Mouse (Mus musculus): ENCODE data around the gene Il23r.
"Not testable (repeated sequence)": the region's sequence is repeated elsewhere in the genome, so short reads cannot be mapped to it uniquely, and the experiment has no call there.

Gene Il23r

DNA sequence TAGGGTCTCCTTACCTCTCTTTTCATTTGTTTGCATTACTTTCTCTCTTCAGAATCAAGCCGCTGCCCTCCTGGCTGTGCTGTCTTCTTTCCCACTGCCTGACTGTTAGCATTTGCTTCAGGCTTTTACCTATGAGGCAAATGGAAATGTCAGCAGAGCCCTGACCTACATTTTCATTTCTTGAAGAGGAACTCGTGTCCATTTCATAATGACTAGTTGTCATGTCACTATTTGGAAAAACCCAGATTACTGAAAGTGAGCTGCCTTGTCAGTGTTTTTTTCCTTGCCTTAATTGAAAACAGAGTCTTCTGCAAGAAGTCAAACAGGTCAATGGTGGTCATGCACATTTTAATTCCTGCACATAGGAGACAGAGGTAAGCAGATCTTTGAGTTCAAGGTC is at the start of gene Il23r:
Gene Il23r (minus strand): TSS at position 101 of the 400 bp plus-strand sequence.
- no peak for DNase-seq (ENCODE audit: low spot score in 2 of 2)

DNA sequence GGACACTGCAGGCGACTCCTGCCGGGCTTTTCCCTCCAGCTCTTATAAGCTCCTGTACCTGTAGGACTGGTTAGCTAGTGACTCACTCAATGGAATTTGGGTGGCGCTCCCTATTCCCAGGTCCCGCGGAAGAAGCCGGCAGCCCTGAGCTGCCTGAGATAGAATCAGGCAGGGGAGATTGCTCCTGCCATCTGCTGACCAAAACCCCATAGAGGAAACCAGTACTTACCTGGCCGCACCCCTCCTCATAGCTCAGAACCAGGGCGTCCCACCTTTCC is 44.1 kb upstream of the Il23r start, which contains the start of gene Tacstd2:
Gene Tacstd2 (minus strand): TSS at position 20 of the 278 bp plus-strand sequence.
- no peak for DNase-seq (ENCODE audit: low spot score in 2 of 2)

DNA sequence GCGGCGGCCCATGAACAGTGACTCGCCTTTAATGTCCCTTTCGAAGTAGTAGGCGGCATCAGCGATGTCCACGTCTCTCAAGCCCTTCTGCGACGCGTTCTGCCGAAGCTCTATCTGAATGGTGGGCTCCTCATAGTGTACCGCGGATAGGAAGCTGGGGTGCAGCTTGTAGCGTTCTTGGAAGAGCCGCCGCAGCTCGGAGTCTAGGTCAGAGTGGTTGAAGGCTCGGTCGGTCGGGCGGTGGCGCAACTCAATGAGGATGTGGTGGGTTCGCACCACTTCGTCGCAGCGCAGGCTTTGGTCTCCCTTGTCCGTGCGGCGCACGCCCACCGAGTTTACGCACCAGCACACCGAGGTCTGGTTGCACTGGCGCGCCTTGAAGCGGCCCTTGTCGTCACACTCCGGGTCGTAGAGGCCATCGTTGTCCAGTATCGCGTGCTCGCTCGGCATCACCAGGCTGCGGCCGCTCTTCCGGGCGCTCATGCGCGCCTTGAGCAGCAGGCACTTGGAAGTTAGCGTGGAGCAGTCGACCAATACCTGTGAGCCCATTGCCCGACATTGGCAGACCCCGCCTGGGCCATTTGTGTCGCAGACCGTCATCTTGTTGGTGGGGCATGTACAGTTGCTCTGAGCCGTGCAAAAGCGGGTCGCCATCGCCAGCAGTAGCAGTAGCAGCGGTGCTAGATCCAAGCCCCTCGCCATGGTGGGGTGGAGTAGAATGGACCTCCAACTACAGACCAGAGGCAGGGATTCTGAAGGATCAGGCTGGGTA is 43.5 kb upstream of the Il23r start:
- peak; percentile 25 to 26 for DNase-seq (ENCODE audit: low spot score in 2 of 2)

DNA sequence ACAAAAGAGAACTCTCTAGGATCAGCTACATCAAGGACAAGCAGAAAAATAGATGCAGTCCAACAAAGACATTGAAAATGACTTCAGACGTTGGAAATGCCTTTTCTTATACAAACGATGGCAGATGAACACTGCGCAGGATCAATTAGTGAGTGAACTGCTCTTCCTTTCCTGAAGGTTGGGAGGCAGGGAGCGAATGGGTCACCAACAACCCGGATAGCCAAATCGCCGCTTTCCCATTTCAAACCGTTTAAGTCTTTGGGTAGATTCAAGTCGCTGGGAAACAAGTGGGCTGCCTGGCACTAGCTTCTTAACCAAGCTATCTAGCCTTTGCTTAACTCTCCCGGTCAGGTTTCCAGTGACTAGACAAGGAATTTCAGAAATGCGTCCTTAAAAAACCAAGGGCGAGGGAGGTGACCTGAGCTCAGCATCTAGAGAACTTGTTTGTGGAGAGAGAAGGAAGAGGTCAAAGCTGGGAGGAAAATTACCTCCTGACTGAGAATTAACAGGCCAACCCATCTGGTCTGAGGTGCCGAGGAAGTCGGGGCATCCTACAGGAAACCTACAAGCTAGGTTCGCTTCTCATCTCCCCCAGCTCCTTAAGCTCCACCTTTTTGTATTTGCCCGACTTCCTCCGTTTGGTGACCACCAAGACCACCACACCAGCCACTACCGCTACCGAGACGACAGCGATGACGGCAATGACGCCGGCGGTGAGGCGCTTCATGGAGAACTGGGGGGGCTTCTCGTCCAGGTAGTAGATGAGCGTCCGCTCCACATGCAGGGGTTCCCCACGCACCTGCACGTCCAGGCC is 42.7 kb upstream of the Il23r start:
- no peak for DNase-seq (ENCODE audit: low spot score in 2 of 2)

DNA sequence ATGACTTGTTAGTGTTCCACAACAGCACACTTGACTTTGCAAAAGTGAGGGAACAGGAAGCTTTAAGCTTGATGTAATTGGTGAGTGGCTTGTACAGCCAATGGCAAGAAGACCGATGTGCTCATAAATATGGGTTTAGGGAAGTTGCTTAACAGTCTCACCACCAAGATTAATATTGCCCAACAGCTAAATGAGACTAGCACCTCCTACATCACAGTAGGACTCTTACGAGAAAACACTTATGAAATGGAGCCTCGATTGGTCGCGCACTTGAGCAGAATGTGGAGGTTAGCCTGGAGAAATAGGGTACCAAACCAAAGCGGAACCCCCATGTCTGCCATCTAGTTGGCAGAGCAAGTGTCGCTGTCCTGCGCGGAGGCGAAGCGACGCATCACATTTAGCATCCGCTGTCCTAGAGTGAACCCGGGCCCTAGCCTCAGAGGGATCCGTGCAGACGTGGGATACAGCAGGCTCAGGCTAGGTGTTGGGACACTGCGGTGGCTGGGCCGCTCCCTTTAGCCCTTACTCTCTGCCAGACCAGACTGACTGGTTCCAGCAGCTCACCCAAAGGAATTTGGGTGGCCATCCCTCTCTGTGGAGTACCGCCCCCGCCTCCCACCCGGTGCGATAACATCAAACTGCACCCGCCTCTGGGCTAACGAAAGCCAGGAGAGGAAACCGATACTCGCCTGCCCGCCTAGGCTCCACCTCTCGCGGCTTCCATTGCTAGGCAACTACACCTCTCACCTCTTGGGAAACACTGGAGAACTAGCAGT is 41.2 kb upstream of the Il23r start:
- DNase-seq (ENCODE audit: low spot score in 2 of 2) = peak; percentile 42 to 50

DNA sequence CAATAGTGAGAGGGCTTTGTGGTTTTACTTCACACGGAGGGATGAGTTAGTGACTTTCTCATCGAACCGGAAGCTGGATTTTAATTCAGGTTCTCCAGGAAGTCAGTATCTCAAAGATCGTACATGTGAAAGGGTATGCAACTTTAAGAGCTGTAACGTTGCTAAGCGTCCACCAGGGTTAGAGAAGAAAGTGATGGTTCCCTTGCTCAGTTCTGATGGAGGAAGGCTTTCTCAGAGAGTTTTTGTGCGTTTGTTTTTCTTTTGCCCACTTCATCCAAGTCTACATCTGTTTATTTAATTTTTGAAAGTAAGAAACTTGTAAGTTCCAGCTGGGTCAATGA is 40.1 kb upstream of the Il23r start:
- no peak for DNase-seq (ENCODE audit: low spot score in 2 of 2)

DNA sequence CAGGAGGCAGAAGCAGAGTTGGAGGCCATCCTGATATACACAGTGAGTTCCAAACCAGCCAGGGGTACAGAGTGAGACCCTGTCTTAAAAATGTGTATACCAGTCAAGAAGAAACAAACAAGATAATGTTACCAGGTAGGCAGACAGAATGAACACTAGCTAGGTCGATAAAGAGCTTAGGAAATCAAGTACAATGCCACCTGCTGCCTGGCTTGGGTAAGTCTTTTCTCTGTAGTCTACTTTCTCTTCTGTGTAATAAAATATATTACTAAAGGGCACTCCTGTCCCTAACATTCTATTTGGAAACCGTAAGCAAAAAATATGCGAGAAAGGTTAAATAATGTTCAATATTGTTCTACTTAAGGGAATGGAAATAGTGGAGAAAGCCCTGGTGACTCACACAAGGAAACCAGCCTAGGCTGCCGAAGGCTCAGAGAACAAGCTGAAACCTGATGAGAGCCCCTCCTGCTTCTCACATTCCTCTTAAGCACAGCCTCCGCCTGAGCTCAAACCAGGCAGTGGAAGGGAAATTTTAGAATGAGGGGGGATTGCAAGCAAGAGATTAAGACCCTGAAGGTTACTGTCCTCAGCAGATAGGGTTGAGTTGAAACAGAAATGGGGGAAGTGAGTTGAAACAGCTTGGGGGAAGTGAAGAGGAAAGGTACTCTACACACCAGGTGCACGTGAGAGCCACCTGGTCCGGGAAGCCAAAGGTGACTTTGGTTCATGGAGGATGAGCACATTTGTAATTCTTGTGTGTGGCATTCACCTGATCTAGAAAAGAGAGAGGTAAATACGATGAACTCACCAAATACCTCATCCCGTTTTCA is 39.6 kb upstream of the Il23r start:
- peak in 1 of 2 experiments; percentile 34 for DNase-seq (ENCODE audit: low spot score in 2 of 2)

DNA sequence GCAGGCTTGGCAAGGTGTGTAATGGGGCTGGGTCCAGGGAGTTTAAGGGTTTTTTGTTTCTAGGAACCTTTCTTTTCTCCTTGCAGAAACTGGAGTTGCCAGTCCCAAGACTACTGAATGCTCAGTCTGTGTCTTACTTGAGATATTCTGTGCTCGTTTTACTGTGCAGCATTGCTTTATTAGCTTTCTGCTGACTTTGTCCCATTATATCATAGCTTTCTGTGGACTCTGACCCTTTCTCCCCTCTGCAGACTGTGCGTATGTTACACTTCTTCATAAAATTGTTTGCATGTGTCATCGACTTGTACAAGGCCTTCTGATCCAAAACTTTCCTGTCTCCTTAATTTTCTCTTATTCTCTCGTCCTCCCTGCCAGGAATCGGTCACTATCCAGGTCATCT is 34.7 kb upstream of the Il23r start:
- no peak for DNase-seq (ENCODE audit: low spot score in 2 of 2)

DNA sequence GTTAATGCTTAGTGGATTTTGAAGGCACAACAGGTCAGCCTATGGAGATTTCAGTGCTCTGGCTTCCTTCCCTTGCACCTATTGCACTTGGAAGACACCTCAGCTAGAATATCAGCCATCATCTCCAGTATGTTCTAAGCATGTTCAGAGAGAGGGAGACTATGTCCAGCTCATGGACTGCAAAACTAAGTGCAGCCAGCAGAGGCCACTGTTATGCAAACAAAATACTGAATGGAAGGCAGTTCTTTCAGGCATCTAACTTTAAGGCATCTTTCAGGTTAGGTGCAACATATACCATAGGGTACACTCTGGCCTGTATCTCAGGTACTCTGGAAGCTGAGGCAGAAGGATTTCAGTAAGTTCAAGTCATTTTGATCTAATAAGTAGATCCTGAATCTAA is 19.1 kb upstream of the Il23r start:
- peak; percentile 45 to 48 for DNase-seq (ENCODE audit: low spot score in 2 of 2)

DNA sequence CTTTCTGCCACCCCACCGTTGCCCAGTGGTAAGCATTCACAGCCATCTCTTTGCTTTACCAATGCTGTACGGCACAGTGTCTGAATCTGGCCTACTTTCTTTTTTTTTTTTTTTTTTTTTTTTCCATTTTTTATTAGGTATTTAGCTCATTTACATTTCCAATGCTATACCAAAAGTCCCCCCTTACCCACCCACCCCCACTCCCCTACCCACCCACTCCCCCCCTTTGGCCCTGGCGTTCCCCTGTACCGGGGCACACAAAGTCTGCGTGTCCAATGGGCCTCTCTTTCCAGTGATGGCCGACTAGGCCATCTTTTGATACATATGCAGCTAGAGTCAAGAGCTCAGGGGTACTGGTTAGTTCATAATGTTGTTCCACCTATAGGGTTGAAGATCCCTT is 10.3 kb upstream of the Il23r start:
- DNase-seq (ENCODE audit: low spot score in 2 of 2) = not testable (repeated sequence)

DNA sequence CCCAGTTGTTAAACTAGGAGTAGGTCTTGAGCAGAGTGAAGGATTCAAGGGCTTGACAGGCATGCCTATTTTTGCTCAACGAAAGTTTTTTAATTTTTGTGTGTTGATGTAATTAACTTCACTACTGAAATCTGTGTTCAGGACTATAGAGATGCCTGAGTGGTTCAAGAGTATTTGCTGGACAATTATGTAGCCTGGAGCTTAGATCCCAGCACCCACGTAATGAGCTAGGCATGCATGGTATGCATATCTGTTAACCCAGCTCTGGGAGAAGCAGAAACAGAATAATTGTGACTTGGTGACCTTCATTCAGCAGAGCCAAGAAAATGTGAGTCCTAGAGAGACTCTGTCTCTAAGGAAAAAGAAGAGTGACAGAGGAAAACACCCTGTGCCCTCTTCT is 10.6 kb downstream of the Il23r start:
- DNase-seq (ENCODE audit: low spot score in 2 of 2) = no peak

DNA sequence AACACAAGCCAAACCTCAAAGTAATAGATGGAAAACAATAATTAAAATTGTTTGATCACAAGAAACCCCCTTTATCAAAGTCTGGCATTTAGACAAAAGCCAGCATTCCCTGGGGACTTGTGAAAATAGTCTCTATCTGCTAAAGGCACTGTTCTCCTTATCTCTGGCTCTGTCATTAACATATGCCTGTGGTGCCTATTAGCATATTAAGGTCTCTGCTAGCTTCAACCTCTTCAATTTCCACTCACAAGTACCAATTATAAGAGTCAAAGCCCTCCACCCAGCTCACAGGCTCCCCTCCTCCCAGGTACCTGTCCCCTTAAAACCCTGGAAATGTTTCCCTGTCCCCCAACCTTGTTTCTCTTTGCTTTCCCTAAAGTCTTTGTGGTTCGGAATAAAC is 20.4 kb downstream of the Il23r start:
- no peak for DNase-seq (ENCODE audit: low spot score in 2 of 2)

DNA sequence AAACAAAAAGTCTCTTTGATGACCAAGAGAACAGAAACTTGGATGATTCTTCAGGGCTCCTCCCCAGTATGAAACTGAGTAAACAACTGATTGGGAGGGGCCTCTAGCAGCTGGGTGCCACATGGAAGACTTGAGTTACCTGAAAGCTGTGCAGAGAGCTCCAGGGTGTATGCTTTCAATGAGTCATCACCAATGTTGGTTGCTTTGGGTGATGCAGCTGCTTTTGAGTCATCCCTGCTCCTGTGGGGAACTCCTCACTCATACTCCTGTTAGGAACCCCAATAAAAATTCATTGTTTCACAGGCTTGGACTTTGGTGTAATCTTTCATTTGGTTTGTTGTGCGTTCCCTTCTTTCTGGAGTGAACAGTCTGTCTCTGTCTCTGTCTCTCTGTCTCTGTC is 32.2 kb downstream of the Il23r start:
- DNase-seq (ENCODE audit: low spot score in 2 of 2) = no peak

DNA sequence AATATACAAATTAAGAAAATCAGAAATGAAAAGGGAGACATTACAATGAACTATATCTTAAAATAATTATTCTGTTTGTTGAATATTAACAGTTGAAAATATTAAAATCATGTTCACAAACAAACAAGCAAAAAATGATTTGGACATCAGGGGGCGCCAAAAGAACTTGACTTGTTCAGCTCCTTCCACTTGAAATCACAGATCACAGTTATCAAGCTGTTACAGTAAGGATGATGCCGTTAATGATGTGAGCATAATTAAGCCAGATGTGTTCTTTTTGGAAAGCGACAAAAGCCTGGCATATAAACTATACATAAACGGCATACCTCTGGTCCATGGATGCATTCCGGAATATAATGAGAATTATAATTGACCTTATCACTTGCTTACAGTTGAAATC is 40.3 kb downstream of the Il23r start:
- DNase-seq (ENCODE audit: low spot score in 2 of 2) = peak; percentile 28 to 46

DNA sequence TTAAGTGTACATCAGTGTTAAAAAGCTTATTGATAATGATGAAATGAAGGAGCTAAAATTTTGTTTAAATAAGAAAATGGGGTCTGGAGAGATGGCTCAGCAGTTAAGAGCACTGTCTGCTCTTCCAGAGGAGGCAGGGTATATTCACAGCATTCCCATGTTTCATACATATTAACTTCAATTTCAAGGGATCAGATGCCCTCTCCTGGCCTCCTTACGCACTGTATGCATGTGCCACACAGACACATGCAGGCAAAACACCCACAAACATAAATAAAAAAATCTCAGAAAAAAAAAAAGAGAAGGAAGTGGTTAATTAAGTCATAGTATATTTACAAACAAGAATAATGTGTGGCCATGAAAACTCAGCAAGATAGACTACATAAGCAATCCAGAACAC is 45.8 kb downstream of the Il23r start:
- no peak for DNase-seq (ENCODE audit: low spot score in 2 of 2)

DNA sequence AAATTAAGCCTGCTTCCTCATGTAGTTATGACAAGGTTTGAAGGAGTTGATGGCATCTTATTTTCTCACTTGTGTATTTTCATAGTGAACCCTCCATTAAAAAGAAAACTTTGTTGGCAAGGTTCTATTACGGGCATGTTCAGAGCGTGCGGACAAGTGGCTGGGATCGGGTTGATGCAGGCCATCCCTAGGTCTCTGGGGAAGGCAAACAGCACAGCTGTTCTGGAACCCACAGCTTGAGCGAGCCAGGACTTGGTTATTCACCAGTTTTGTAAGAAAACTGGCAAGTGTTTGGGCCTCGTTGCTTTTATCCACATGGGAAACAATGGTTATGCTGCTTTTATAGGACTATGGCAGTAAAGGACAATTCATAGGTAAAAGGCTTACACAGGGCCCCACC is 48.5 kb downstream of the Il23r start:
- no peak for DNase-seq (ENCODE audit: low spot score in 2 of 2)

DNA sequence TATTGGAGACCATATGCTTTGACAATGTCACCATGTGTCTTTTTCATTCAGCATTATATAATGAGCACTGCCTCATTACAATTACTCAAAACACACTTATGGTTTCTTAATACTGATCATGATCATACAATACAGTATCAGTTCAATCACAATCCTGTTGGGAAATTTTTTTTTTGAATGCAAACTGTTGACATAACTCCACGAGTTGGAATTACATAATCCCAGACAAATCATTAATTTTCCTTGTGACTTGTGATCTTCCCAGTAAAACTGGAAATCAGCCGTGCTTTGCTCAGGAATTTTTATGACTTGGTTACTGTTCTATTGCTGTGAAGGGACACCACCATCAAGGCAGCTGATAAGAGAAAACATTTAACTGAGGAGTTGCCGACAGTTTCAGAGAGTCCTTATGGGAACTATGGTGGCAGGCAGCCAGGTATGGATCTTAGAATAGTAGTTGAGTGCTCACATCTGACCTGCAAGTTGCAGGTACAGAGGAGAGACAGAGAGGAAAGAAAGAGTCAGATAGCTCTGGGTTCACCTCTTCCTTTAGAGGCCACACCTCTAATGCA is 53.8 kb downstream of the Il23r start:
- DNase-seq (ENCODE audit: low spot score in 2 of 2) = no peak

DNA sequence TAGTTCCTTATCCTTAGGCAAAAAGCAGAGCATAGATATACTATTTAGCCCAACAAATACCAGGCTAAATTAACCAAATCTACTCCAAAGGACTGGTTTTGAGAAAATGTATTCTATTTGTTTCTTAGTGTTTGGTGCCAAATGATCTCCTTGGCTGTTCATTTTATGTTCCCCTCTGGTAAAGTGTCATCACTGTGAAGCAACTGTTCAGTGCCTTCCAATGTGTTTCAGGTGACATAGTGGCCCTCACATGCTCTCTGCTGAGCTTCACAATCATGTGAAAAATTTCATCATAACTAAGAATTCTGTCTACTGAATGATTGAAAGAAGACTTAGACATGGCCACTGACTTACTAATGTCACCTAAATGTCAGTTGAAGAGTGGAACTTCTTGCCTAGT is 54.6 kb downstream of the Il23r start:
- DNase-seq (ENCODE audit: low spot score in 2 of 2) = no peak

DNA sequence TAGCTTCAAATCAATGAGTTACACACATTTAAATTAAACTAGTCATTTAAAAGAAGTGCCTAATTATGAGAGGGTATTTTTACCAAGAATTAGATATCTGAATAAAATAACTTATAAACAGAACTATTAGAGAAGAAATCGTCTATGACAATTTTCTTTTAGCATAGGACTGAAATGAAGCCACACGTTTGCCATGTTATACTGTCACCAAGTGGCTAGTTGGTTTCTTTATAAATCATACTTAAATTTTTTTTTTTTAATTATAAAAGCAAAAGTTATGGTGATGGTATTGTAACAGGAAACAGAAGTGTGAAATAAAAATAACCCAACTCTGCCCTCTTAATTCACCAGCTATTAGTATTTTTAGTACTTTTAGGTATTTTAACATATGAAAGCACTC is 55.4 kb downstream of the Il23r start:
- DNase-seq (ENCODE audit: low spot score in 2 of 2) = no peak

DNA sequence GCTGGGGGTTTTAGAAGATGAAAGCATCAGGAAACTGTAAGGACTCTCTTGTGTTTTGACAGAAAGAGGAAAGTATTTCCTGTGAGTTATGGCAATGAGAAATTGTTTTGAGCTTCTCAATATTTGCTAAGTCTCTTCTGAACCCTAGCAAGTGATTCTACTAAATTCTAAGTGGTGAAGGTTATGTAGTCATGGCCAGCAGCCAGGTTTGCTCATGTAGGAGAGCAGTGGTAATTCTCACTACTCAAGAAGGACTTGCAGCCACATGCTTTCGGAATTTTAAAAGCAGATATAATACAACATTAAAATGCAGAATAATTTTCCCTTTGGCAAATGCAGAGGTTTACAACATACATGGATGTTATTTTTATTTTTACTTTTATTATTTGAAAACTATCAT is 55.9 kb downstream of the Il23r start:
- no peak for DNase-seq (ENCODE audit: low spot score in 2 of 2)

DNA sequence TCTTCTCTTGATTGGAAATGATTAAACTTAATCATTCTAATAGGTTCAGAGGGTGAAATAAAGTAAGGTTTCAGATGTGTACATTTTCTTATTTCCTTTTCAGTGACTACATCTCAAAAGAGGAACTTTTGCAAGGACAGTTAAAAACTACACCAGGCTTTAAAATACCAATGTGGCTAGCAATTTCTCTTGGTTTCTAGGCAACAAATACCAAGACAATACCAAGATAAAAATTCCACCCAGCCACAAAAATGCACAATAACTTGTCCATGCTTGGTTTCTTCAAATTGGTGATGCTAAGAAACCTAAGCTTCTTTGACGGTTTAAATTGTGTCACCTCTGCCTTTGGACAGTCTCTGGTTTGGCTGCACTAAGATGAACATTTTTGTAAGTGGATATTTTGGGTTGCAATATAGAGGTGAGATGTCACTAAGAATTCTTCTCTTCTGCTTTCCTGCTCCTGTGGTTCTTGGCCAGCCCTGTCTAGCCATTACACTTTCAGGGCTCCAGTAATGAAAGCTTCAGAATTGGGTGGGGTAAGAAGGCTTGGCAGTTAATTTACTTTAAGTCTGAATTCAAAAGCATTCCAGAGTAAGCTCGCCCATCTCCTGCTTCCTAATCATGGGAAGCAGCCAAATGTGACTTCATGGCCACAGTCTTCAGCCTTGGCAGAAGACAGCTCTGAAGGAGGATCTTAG is 56.8 kb downstream of the Il23r start:
- no peak for DNase-seq (ENCODE audit: low spot score in 2 of 2)
